Mouse (Mus musculus): ENCODE data around the gene Fbxw4.

- TF ChIP-seq CTCF (IDR thresholded peaks at IDR 0.05; ENCODE audit: low read depth, low read length) (no peak), POLR2AphosphoS5 (IDR thresholded peaks at IDR 0.05; ENCODE audit: insufficient replicate concordance, low read depth, low read length) (no peak), GATA1 (IDR thresholded peaks at IDR 0.05; ENCODE audit: borderline replicate concordance, low read length) (no peak)
Measured at GRCm38 (mm10) chr19:45658556-45659268, 1.4 kb downstream of the Fbxw4 start.
